ENCODE assay signal across 13 mouse cellular contexts in genomic region chr1:137549659-137550058, GRCm38 (mm10).
"Had no signal": no experiment of that assay in that cellular context is flagged by ENCODE, and none has a peak within 500 bp of the region (broad histone marks: within the 10 kb centered on the region; RNA-seq: fewer than 3 reads in every experiment).

No protein-coding gene starts in this region.

- ATAC-seq: hindbrain, postnatal 0 days; intestine, embryonic 16.5 days; liver, embryonic 12.5 days had no signal

- DNase-seq: gastrocnemius, postnatal 14 days; gastrocnemius, postnatal 36 days; heart, adult 18-20 months; heart, postnatal 10 days; heart, postnatal 36 days; kidney, adult 11 months; kidney, adult 2 months; kidney, adult 9 months; kidney, postnatal 14 days; kidney, postnatal 36 days had no signal
